8 mouse cellular contexts compared by ENCODE assay signal in the genomic region with DNA sequence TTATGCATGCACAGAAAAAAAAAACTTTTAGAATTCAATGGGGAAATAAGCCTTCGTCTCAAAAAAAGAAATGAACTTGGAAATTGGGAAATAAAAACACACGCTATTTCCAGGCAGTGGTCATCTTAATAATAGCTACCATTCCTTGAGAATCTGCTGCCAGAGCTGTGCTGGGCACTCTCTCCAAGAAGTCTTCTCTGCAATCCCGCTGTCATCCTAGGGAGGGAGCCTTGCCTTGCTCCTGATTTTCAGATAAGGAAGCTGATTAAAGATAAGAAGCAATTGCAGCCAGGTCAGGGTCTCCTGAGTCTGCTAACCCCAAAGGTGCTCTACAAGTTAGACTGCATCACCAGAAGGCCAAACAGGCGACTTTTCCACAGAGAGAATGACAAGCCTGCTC.
DNase-seq lines count a peak whose midpoint lies in the region; ATAC-seq and TF ChIP-seq lines count a peak whose summit lies in the region.

No protein-coding gene starts in this region.

- 46% methylated on average over 4 of the region's 4 CpGs for WGBS in forebrain, postnatal 0 days
- WGBS in forebrain, embryonic 16.5 days, result 46% methylated on average over 4 of the region's 4 CpGs
- 48% methylated on average over 4 of the region's 4 CpGs for WGBS in midbrain, embryonic 11.5 days
- WGBS in midbrain, embryonic 13.5 days, result 46% methylated on average over 4 of the region's 4 CpGs
- WGBS in stomach, postnatal 0 days, result 47% methylated on average over 4 of the region's 4 CpGs
- 47% methylated on average over 4 of the region's 4 CpGs for WGBS in heart, embryonic 12.5 days
- WGBS in heart, embryonic 11.5 days (ENCODE audit: insufficient replicate concordance), result 51% methylated on average over 4 of the region's 4 CpGs

- no peak overlapping the region for H3K27ac ChIP-seq in forebrain, postnatal 0 days (ENCODE audit: low read depth, low read length)
- H3K27ac ChIP-seq in forebrain, embryonic 16.5 days (ENCODE audit: low read length), result no peak overlapping the region
- H3K27ac ChIP-seq in midbrain, embryonic 11.5 days (ENCODE audit: low read depth, low read length), result no peak overlapping the region
- H3K27ac ChIP-seq in midbrain, embryonic 13.5 days, result no peak overlapping the region
- H3K27ac ChIP-seq in stomach, postnatal 0 days (replicated peaks), result no peak overlapping the region
- no peak overlapping the region for H3K27ac ChIP-seq in heart, embryonic 12.5 days (ENCODE audit: poor library complexity, severe bottlenecking)
- H3K27ac ChIP-seq in heart, embryonic 11.5 days (ENCODE audit: low read depth, low read length), result no peak overlapping the region

- no peak overlapping the region for H3K4me2 ChIP-seq in forebrain, postnatal 0 days (ENCODE audit: low read depth)
- H3K4me2 ChIP-seq in forebrain, embryonic 16.5 days (ENCODE audit: low read length), result no peak overlapping the region
- H3K4me2 ChIP-seq in midbrain, embryonic 11.5 days, result no peak overlapping the region
- no peak overlapping the region for H3K4me2 ChIP-seq in midbrain, embryonic 13.5 days (replicated peaks)
- H3K4me2 ChIP-seq in stomach, postnatal 0 days (replicated peaks; ENCODE audit: low read depth), result no peak overlapping the region
- H3K4me2 ChIP-seq in heart, embryonic 12.5 days, result no peak overlapping the region
- H3K4me2 ChIP-seq in heart, embryonic 11.5 days, result no peak overlapping the region

- peaks cover 9% of the 10 kb centered on the region for H3K4me1 ChIP-seq in forebrain, postnatal 0 days (ENCODE audit: insufficient read depth)
- peaks cover 5% of the 10 kb centered on the region for H3K4me1 ChIP-seq in forebrain, embryonic 16.5 days (replicated peaks; ENCODE audit: control insufficient read depth, insufficient read depth, low read length)
- H3K4me1 ChIP-seq in midbrain, embryonic 11.5 days (ENCODE audit: control insufficient read depth, insufficient read depth, low read length), result no peaks in the 10 kb centered on the region
- H3K4me1 ChIP-seq in midbrain, embryonic 13.5 days (replicated peaks), result peaks cover 6% of the 10 kb centered on the region
- H3K4me1 ChIP-seq in stomach, postnatal 0 days (replicated peaks; ENCODE audit: control insufficient read depth, insufficient read depth), result no peaks in the 10 kb centered on the region
- H3K4me1 ChIP-seq in heart, embryonic 12.5 days (replicated peaks), result no peaks in the 10 kb centered on the region; the same call in 1 of the 2 replicates
- no peaks in the 10 kb centered on the region for H3K4me1 ChIP-seq in heart, embryonic 11.5 days (ENCODE audit: control insufficient read depth, insufficient read depth, low read length)

- H3K4me3 ChIP-seq in forebrain, postnatal 0 days (ENCODE audit: low read depth, low read length), result no peak overlapping the region
- no peak overlapping the region for H3K4me3 ChIP-seq in forebrain, embryonic 16.5 days (replicated peaks; ENCODE audit: low read length)
- no peak overlapping the region for H3K4me3 ChIP-seq in midbrain, embryonic 11.5 days (ENCODE audit: low read depth, low read length)
- no peak overlapping the region for H3K4me3 ChIP-seq in midbrain, embryonic 13.5 days (replicated peaks)
- no peak overlapping the region for H3K4me3 ChIP-seq in stomach, postnatal 0 days (ENCODE audit: low read depth, low read length)
- no peak overlapping the region for H3K4me3 ChIP-seq in heart, embryonic 12.5 days
- no peak overlapping the region for H3K4me3 ChIP-seq in heart, embryonic 11.5 days (ENCODE audit: low read depth, low read length)

- ATAC-seq in forebrain, postnatal 0 days, result no peak
- ATAC-seq in forebrain, embryonic 16.5 days, result no peak
- ATAC-seq in midbrain, embryonic 11.5 days (ENCODE audit: low FRiP score), result no peak
- no peak for ATAC-seq in midbrain, embryonic 13.5 days
- no peak for ATAC-seq in stomach, postnatal 0 days (ENCODE audit: low FRiP score, low TSS enrichment)
- ATAC-seq in heart, embryonic 12.5 days (ENCODE audit: insufficient number of reproducible peaks, low FRiP score), result no peak
- no peak for ATAC-seq in heart, embryonic 11.5 days (replicated peaks; ENCODE audit: insufficient number of reproducible peaks, low FRiP score, low TSS enrichment)

- intact Hi-C loops in left cerebral cortex, postnatal 10 days (cut with DNase I), result loop anchor here (10.0 kb wide), 1 partner anchor 157 kb away; a partner anchor contains a TSS

- H3K27me3 ChIP-seq in forebrain, postnatal 0 days (ENCODE audit: insufficient read depth, low read length), result no peaks in the 10 kb centered on the region
- H3K27me3 ChIP-seq in forebrain, embryonic 16.5 days (replicated peaks; ENCODE audit: control insufficient read depth, insufficient read depth, low read length), result no peaks in the 10 kb centered on the region
- no peaks in the 10 kb centered on the region for H3K27me3 ChIP-seq in midbrain, embryonic 11.5 days (ENCODE audit: control insufficient read depth, insufficient read depth, low read length)
- no peaks in the 10 kb centered on the region for H3K27me3 ChIP-seq in midbrain, embryonic 13.5 days
- H3K27me3 ChIP-seq in stomach, postnatal 0 days (ENCODE audit: control insufficient read depth, insufficient read depth, low read length), result no peaks in the 10 kb centered on the region
- no peaks in the 10 kb centered on the region for H3K27me3 ChIP-seq in heart, embryonic 12.5 days (replicated peaks)
- no peaks in the 10 kb centered on the region for H3K27me3 ChIP-seq in heart, embryonic 11.5 days (ENCODE audit: control insufficient read depth, insufficient read depth, low read length)

- peak; percentile 40 for DNase-seq in forebrain, postnatal 0 days
- peak; percentile 87 for DNase-seq in midbrain, embryonic 11.5 days (ENCODE audit: low spot score, missing footprints)
- peak; percentile 29 to 35 for DNase-seq in left cerebral cortex, postnatal 10 days (ENCODE audit: extremely low spot score in 1 of 2, low spot score in 2 of 2)
- DNase-seq in stomach, postnatal 0 days (ENCODE audit: low spot score), result no peak

- no peaks in the 10 kb centered on the region for H3K36me3 ChIP-seq in forebrain, postnatal 0 days (ENCODE audit: insufficient read depth)
- H3K36me3 ChIP-seq in forebrain, embryonic 16.5 days (ENCODE audit: control insufficient read depth, insufficient read depth), result no peaks in the 10 kb centered on the region
- no peaks in the 10 kb centered on the region for H3K36me3 ChIP-seq in midbrain, embryonic 11.5 days (ENCODE audit: control insufficient read depth, insufficient read depth, low read length)
- no peaks in the 10 kb centered on the region for H3K36me3 ChIP-seq in midbrain, embryonic 13.5 days
- no peaks in the 10 kb centered on the region for H3K36me3 ChIP-seq in stomach, postnatal 0 days (ENCODE audit: control insufficient read depth, insufficient read depth, low read length)
- no peaks in the 10 kb centered on the region for H3K36me3 ChIP-seq in heart, embryonic 12.5 days
- H3K36me3 ChIP-seq in heart, embryonic 11.5 days (ENCODE audit: control insufficient read depth, insufficient read depth, low read length), result no peaks in the 10 kb centered on the region

- no peak overlapping the region for H3K9ac ChIP-seq in forebrain, postnatal 0 days
- no peak overlapping the region for H3K9ac ChIP-seq in forebrain, embryonic 16.5 days (replicated peaks; ENCODE audit: low read depth, low read length)
- no peak overlapping the region for H3K9ac ChIP-seq in midbrain, embryonic 11.5 days (ENCODE audit: low read length)
- H3K9ac ChIP-seq in midbrain, embryonic 13.5 days (replicated peaks), result no peak overlapping the region
- no peak overlapping the region for H3K9ac ChIP-seq in stomach, postnatal 0 days (ENCODE audit: low read length)
- H3K9ac ChIP-seq in heart, embryonic 12.5 days, result no peak overlapping the region
- no peak overlapping the region for H3K9ac ChIP-seq in heart, embryonic 11.5 days (ENCODE audit: low read depth, low read length)

- TF ChIP-seq CTCF in forebrain, postnatal 0 days (IDR thresholded peaks at IDR 0.05; ENCODE audit: low read depth), result peak; percentile 64
- peak; percentile 58 for TF ChIP-seq CTCF in stomach, postnatal 0 days (IDR thresholded peaks at IDR 0.05; ENCODE audit: low read depth)

- TF ChIP-seq EP300 in stomach, postnatal 0 days (optimal IDR thresholded peaks at IDR 0.05), result no peak

- H3K9me3 ChIP-seq in forebrain, postnatal 0 days (ENCODE audit: low read length), result no peaks in the 10 kb centered on the region
- no peaks in the 10 kb centered on the region for H3K9me3 ChIP-seq in forebrain, embryonic 16.5 days (ENCODE audit: control insufficient read depth, low read length)
- no peaks in the 10 kb centered on the region for H3K9me3 ChIP-seq in midbrain, embryonic 11.5 days (ENCODE audit: control insufficient read depth, low read length)
- no peaks in the 10 kb centered on the region for H3K9me3 ChIP-seq in midbrain, embryonic 13.5 days
- H3K9me3 ChIP-seq in stomach, postnatal 0 days (ENCODE audit: control insufficient read depth, low read length), result no peaks in the 10 kb centered on the region
- peaks cover 3% of the 10 kb centered on the region; the same call in 1 of the 2 replicates for H3K9me3 ChIP-seq in heart, embryonic 12.5 days (replicated peaks)
- no peaks in the 10 kb centered on the region for H3K9me3 ChIP-seq in heart, embryonic 11.5 days (replicated peaks; ENCODE audit: control insufficient read depth, low read length)
